Mouse (Mus musculus) testis, adult 2 months (tissue): Measurements from ENCODE around the gene Tlr5.

Experiments
- CTCF ChIP-seq: fragments of 200-500 bp; IDR thresholded peaks from 2 replicates; pipeline ENCODE4 v1.5.1; 2012; ENCODE audit warnings: low read depth, mild to moderate bottlenecking, inconsistent platforms, low read length, moderate library complexity; ENCODE audit not compliant: control insufficient read depth, insufficient read depth, insufficient replicate concordance
- POLR2A ChIP-seq: fragments of 200-500 bp; IDR thresholded peaks from 2 replicates; pipeline ENCODE4 v1.6.1; 2012; ENCODE audit warnings: low read depth, mild to moderate bottlenecking, inconsistent platforms, low read length, moderate library complexity; ENCODE audit not compliant: control insufficient read depth

GRCm38 (mm10) chr1:182955047-182955620 is 546 bp downstream of the Tlr5 start:
- TF ChIP-seq POLR2A (no peak), CTCF (no peak)
